Mouse (Mus musculus) embryonic facial prominence, embryonic 14.5 days (tissue): Measurements from ENCODE around the gene Mest. TPM values are rescaled to one million over a fixed set of nuclear protein-coding genes. Genes with fewer than 3 reads are reported as not detected.

Experiments
- ATAC-seq: fragments of 200-750 bp; cut with Nextera tagmentation; 2 replicates; pipeline ENCODE4 v1.8.0; 2017; ENCODE audit warnings: low read depth, moderate number of reproducible peaks, moderate TSS enrichment
- DNase-seq: peaks from one replicate; pipeline ENCODE4 v3.0.0-alpha.2; 2015; ENCODE audit warnings: low spot score
- H3K27ac ChIP-seq: fragments of 300-500 bp; sonication (generic); replicated peaks from 2 replicates; pipeline ENCODE4 v1.5.1; 2014; ENCODE audit warnings: low read depth, mild to moderate bottlenecking, low read length, moderate library complexity
- H3K27me3 ChIP-seq: fragments of 300-500 bp; sonication (generic); replicated peaks from 2 replicates; pipeline ENCODE4 v1.6.1; 2014; ENCODE audit warnings: low read length; ENCODE audit not compliant: control insufficient read depth, insufficient read depth
- H3K36me3 ChIP-seq: fragments of 300-500 bp; sonication (generic); 2 replicates; pipeline ENCODE4 v1.6.1; 2014; ENCODE audit warnings: low read length, mixed read lengths; ENCODE audit not compliant: control insufficient read depth, insufficient read depth
- H3K4me1 ChIP-seq: fragments of 300-500 bp; sonication (generic); 2 replicates; pipeline ENCODE4 v1.6.1; 2014; ENCODE audit warnings: antibody characterized with exemption, low read length; ENCODE audit not compliant: control insufficient read depth, insufficient read depth
- H3K4me2 ChIP-seq: fragments of 300-500 bp; sonication (generic); 2 replicates; pipeline ENCODE4 v1.6.1; 2014; ENCODE audit warnings: low read depth, mild to moderate bottlenecking, low read length, moderate library complexity, mixed read lengths
- H3K4me3 ChIP-seq: fragments of 300-500 bp; sonication (generic); 2 replicates; pipeline ENCODE4 v1.5.1; 2014; ENCODE audit warnings: low read depth, mild to moderate bottlenecking, low read length
- H3K9ac ChIP-seq: fragments of 300-500 bp; sonication (generic); 2 replicates; pipeline ENCODE4 v1.6.1; 2014; ENCODE audit warnings: low read depth, mild to moderate bottlenecking, low read length, moderate library complexity, mixed read lengths
- H3K9me3 ChIP-seq: fragments of 300-500 bp; sonication (generic); 2 replicates; pipeline ENCODE4 v1.6.1; 2016; ENCODE audit warnings: low read length; ENCODE audit not compliant: control insufficient read depth
- WGBS: fragments of 180-500 bp; shearing (Covaris S2); extraction: QIAGEN DNeasy Blood & Tissue Kit; methylation state at CpG from one replicate; pipeline ENCODE4 v1.1.7; 2014; 5-methylcytosine and 5-hydroxymethylcytosine counted together
- polyA plus RNA-seq: library from polyadenylated mRNA; unstranded; fragments of >200 nt; fragmentation: Nextera tagmentation; extraction: Ambion mirVana; gene quantifications from 2 replicates; pipeline ENCODE4 v1.2.1, GENCODE M21; 2014

Mest gene
- polyA plus RNA-seq, 1 experiment from 2014 or later = 2,046 TPM

DNA sequence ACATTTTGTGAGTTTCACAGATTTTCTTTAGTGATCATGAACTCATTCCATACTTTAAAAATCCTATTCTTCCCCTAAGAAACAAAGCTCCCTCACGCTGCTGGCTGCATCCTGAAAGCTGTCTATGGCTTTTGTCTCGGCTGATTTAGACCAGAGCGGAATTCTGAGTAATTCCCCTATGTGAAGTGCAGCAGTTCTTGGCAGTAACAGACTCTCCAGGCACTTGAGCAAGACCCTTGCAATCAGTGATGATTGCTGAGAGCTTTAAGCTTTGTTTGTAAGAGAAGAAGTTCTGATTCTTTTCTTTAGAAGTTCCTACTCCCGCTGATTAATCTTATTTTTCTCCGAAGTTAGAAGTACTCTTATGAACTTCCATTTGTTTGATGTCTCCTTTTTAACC is 25.9 kb upstream of the Mest start:
- ATAC-seq (no peak; the same call in 1 of the 2 replicates), DNase-seq (peak; percentile 91)
- Histone ChIP-seq H3K4me2 (no peak overlapping the region), H3K27me3 (no peaks in the 10 kb centered on the region), H3K4me1 (peaks cover 26% of the 10 kb centered on the region), H3K9ac (no peak overlapping the region), H3K4me3 (no peak overlapping the region), H3K27ac (peak overlapping the region; percentile 82), H3K36me3 (no peaks in the 10 kb centered on the region), H3K9me3 (no peaks in the 10 kb centered on the region)
- 38% methylated on average over 5 of the region's 5 CpGs for WGBS

- no peak for ATAC-seq
- H3K27me3 ChIP-seq = no peaks in the 10 kb centered on the region
- H3K27ac ChIP-seq = peak overlapping the region; percentile 82
- H3K4me1 ChIP-seq = peaks cover 24% of the 10 kb centered on the region
- no peaks in the 10 kb centered on the region for H3K36me3 ChIP-seq
- H3K4me3 ChIP-seq = no peak overlapping the region
- DNase-seq = peak; percentile 85
- no peaks in the 10 kb centered on the region for H3K9me3 ChIP-seq
- no peak overlapping the region for H3K4me2 ChIP-seq
- no peak overlapping the region for H3K9ac ChIP-seq
- WGBS = 65% methylated on average over 4 of the region's 4 CpGs
Measured at GRCm38 (mm10) chr6:30698036-30698435, 25.3 kb upstream of the Mest start.

DNA sequence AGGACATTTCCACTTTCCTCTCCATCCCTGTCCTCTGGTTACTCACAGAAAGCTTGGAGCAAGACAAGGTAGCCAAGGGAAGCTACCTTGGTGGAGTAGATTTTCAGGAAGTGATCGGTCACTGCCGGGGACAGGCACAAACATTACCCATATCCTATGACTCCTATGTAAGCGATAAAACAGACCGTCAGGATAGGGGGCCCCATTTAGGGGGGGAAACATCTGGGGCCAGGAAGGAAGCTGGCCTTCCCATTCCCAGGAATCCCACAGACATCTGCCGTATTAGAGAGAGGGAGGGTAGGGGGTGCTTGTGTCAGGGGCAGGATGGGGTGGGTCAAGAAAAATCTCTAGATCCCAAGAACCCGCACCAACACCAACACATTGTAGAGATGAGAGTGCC is 23.2 kb upstream of the Mest start:
- peaks cover 25% of the 10 kb centered on the region for H3K4me1 ChIP-seq
- H3K4me3 ChIP-seq = no peak overlapping the region
- H3K27me3 ChIP-seq = no peaks in the 10 kb centered on the region
- H3K27ac ChIP-seq = peak overlapping the region; percentile 61; the same call in 1 of the 2 replicates
- H3K9ac ChIP-seq = no peak overlapping the region
- no peaks in the 10 kb centered on the region for H3K9me3 ChIP-seq
- WGBS = 41% methylated on average over 6 of the region's 6 CpGs
- no peak for ATAC-seq
- DNase-seq = peak; percentile 43
- H3K4me2 ChIP-seq = no peak overlapping the region
- H3K36me3 ChIP-seq = no peaks in the 10 kb centered on the region

DNA sequence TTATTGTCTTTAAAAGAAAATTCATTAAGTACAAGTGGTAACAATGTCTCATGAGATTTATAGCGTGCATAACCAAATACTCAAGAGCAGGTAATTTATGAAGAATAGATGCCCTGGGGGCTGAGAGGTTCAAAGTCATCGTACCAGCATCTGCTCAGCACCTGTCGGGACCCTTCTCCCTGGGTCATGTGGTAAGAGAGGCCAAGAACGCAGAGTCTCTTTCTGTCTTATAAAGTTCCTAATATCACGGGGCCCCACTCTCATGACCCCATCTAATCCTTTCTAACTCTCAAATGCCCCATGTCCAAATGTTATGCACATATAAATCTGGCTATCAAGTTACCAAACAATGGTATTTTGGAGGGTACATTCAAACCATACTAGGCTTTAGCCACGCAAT is 20.5 kb upstream of the Mest start:
- H3K4me1 ChIP-seq = peaks cover 22% of the 10 kb centered on the region
- DNase-seq (peak; percentile 68), ATAC-seq (peak; percentile 27; the same call in 1 of the 2 replicates)
- no peaks in the 10 kb centered on the region for H3K9me3 ChIP-seq
- H3K9ac ChIP-seq = no peak overlapping the region
- WGBS = 49% methylated on average over 6 of the region's 6 CpGs
- H3K27me3 ChIP-seq = no peaks in the 10 kb centered on the region
- H3K4me3 ChIP-seq = no peak overlapping the region
- peak overlapping the region; percentile 61; the same call in 1 of the 2 replicates for H3K27ac ChIP-seq
- no peak overlapping the region for H3K4me2 ChIP-seq
- no peaks in the 10 kb centered on the region for H3K36me3 ChIP-seq

- Histone ChIP-seq H3K9me3 (no peaks in the 10 kb centered on the region), H3K4me1 (peaks cover 17% of the 10 kb centered on the region), H3K4me3 (no peak overlapping the region), H3K27me3 (no peaks in the 10 kb centered on the region), H3K36me3 (no peaks in the 10 kb centered on the region), H3K27ac (peak overlapping the region; percentile 61), H3K4me2 (no peak overlapping the region), H3K9ac (no peak overlapping the region)
- ATAC-seq = no peak
- 67% methylated on average over 6 of the region's 6 CpGs for WGBS
- DNase-seq = no peak
Measured at GRCm38 (mm10) chr6:30703476-30703875, 19.9 kb upstream of the Mest start.

DNA sequence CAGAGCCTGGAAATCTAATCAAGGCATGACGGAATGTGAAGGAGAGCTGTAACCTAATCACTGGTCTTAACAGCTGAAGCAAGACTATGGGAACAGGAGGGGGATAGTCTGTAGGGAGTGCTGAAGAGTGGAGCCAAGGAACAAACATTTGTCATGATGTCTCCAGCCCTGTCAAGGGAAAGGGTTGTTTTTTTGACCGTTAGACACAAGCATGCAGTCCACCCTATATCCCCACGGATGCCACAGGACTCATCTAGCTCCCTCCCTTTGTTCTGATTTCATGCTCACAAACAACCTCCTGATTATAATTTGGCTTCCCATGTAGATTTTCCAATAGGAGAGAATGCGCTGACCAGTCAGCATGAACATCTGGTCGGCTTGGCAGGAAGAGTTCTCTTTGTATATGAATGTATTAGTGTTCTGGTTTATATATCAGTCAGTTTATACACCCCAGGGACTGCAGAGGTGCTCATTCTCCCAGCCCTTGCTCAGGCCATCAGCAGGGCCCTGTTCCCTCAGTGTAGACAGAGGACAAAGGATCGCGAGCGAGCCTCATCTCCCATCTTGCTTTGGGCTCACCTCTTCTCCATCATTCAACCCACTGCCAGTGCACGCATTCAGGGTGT is 19.3 kb upstream of the Mest start:
- ATAC-seq (peak; percentile 93), DNase-seq (peak; percentile 91)
- 68% methylated on average over 9 of the region's 9 CpGs for WGBS
- Histone ChIP-seq H3K4me3 (no peak overlapping the region), H3K4me2 (no peak overlapping the region), H3K9me3 (no peaks in the 10 kb centered on the region), H3K4me1 (peaks cover 17% of the 10 kb centered on the region), H3K9ac (no peak overlapping the region), H3K36me3 (no peaks in the 10 kb centered on the region), H3K27me3 (no peaks in the 10 kb centered on the region), H3K27ac (peak overlapping the region; percentile 61)

DNA sequence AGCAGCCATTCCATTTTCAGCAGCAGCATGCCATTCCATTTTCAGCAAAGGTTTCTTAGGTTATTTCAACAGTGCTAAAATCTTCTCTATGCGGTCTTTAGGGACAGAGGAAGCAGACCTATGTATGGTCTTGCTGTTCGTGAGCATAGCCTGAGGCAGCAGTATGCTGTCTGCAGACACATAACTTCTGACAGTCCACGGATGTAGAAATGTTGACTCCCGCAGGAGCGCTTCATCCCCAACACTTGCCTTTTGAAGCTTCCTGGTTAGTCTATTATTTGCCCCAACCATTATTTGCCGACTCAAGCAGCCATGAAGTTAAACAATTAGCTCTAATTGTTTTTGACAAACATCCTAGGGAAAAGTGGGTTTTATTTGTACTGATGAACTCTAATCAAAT is 14.2 kb upstream of the Mest start:
- DNase-seq = no peak
- Histone ChIP-seq H3K27ac (no peak overlapping the region), H3K4me3 (no peak overlapping the region), H3K9ac (no peak overlapping the region), H3K36me3 (no peaks in the 10 kb centered on the region), H3K4me1 (peaks cover 20% of the 10 kb centered on the region), H3K27me3 (no peaks in the 10 kb centered on the region), H3K4me2 (no peak overlapping the region), H3K9me3 (no peaks in the 10 kb centered on the region)
- no peak for ATAC-seq
- 34% methylated on average over 6 of the region's 6 CpGs for WGBS

DNA sequence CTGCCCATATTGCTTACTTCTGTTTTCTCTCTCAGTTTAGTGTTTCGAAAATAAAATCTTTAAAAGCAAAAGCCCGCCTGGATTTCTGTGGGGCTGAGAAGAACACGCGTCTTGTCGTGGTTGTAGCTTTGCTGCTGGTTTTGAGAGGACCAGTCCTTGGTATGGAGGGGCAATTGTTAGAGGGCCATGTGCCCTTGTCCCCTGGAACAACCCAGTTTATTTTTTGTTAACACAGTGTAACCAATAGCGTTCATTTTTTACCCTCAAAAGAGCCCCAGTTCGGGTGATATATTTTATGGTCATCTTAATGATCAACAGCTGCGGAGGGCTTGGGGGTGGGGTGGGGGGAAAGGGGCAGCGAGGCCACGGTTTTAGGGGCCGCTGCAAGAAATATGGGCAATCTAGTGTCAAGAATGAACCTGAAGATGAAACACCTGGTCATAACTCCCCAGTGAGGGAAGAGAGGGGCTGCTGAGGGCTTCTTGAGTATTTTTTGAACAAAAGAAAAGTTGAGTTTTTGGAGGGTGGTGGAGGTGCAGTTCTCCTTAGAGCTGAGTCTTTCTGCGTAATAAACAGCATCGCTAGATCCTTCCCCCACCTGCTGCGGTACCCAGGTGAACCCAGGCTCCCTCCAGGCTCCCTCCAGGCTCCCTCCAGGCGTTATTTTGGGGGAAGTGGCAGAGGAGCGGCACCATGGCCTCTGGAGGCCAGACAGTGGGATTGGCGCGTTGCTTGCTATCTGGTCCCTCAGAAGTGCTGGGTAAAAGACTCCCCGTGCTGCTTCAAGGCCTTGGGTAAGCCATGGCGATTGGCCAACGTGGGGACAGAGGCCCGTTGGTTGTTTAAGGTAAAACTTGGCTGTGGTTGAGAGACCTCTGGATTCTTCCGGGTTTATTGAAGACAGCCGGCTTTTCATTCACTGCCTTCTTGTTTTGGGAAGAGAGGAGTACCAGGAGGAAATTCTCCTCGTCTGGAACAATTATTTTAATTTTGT is 12.7 kb upstream of the Mest start:
- Histone ChIP-seq H3K9me3 (no peaks in the 10 kb centered on the region), H3K36me3 (no peaks in the 10 kb centered on the region), H3K4me3 (no peak overlapping the region), H3K9ac (no peak overlapping the region), H3K27me3 (no peaks in the 10 kb centered on the region), H3K4me2 (no peak overlapping the region), H3K27ac (peak overlapping the region; percentile 41; the same call in 1 of the 2 replicates), H3K4me1 (peaks cover 20% of the 10 kb centered on the region)
- 58% methylated on average over 25 of the region's 25 CpGs for WGBS
- DNase-seq = no peak
- no peak for ATAC-seq
